Mouse (Mus musculus) liver, embryonic 13.5 days (tissue): ENCODE results near the gene Rab8a. TPM values are rescaled to one million over a fixed set of nuclear protein-coding genes. Genes with fewer than 3 reads are reported as not detected.
A peak's percentile ranks its signal among the peaks of the same experiment; 100 is the strongest.
"Not testable (repeated sequence)": the region's sequence is repeated elsewhere in the genome, so short reads cannot be mapped to it uniquely, and the experiment has no call there.

Experiments used
- ATAC-seq: fragments of 200-750 bp; cut with Nextera tagmentation; 2 replicates; pipeline ENCODE4 v1.8.0; 2017; ENCODE audit warnings: low read depth, mild to moderate bottlenecking, moderate number of reproducible peaks, moderate library complexity
- DNase-seq: peaks from one replicate; pipeline ENCODE4 v3.0.0; 2022
- H3K27ac ChIP-seq: fragments of 300-500 bp; sonication (generic); 2 replicates; pipeline ENCODE4 v1.5.1; 2015; ENCODE audit warnings: moderate library complexity, mild to moderate bottlenecking, inconsistent platforms
- H3K27me3 ChIP-seq: fragments of 300-500 bp; sonication (generic); 2 replicates; pipeline ENCODE4 v1.6.1; 2015; ENCODE audit warnings: mild to moderate bottlenecking, inconsistent platforms
- H3K36me3 ChIP-seq: fragments of 300-500 bp; sonication (generic); 2 replicates; pipeline ENCODE4 v1.6.1; 2015; ENCODE audit warnings: mild to moderate bottlenecking, inconsistent platforms
- H3K4me1 ChIP-seq: fragments of 300-500 bp; sonication (generic); replicated peaks from 2 replicates; pipeline ENCODE4 v1.6.1; 2015; ENCODE audit warnings: inconsistent platforms
- H3K4me2 ChIP-seq: fragments of 300-500 bp; sonication (generic); 2 replicates; pipeline ENCODE4 v1.6.1; 2015; ENCODE audit warnings: inconsistent platforms, mild to moderate bottlenecking, moderate library complexity
- H3K4me3 ChIP-seq: fragments of 300-500 bp; sonication (generic); replicated peaks from 2 replicates; pipeline ENCODE4 v1.5.1; 2015; ENCODE audit warnings: mild to moderate bottlenecking, inconsistent platforms
- H3K9ac ChIP-seq: fragments of 300-500 bp; sonication (generic); 2 replicates; pipeline ENCODE4 v1.6.1; 2015; ENCODE audit warnings: mild to moderate bottlenecking, inconsistent platforms
- H3K9me3 ChIP-seq: fragments of 300-500 bp; sonication (generic); replicated peaks from 2 replicates; pipeline ENCODE4 v1.6.1; 2016; ENCODE audit warnings: inconsistent platforms
- whole genome bisulfite sequencing: fragments of 180-500 bp; shearing (Covaris S2); methylation state at CpG from one replicate; pipeline ENCODE4 v1.1.7; 2015; ENCODE audit not compliant: insufficient replicate concordance; 5-methylcytosine and 5-hydroxymethylcytosine counted together
- polyA plus RNA-seq: library from polyadenylated mRNA; unstranded; fragments of >200 nt; fragmentation: Nextera tagmentation; extraction: Ambion mirVana; gene quantifications from 2 replicates; pipeline ENCODE4 v1.2.1, GENCODE M21; 2015

The Rab8a gene
- 75.4 and 97.2 TPM in 2 replicates for polyA plus RNA-seq

GRCm38 (mm10) chr8:72160707-72161697 is at the start of gene Rab8a:
TSS of gene Rab8a (plus strand) at chr8:72161200.
- no peaks in the 10 kb centered on the region for H3K9me3 ChIP-seq
- H3K27me3 ChIP-seq: no peaks in the 10 kb centered on the region
- H3K9ac ChIP-seq: peak within 1 kb of the TSS; percentile 92
- H3K4me1 ChIP-seq: peaks cover 59% of the 10 kb centered on the region
- under 1% methylated on average over 82 of the region's 82 CpGs for WGBS
- ATAC-seq (peak; percentile 96), DNase-seq (peak; percentile 99)
- H3K27ac ChIP-seq: peak within 1 kb of the TSS; percentile 91
- peaks cover 37% of the 10 kb centered on the region for H3K36me3 ChIP-seq
- peak within 1 kb of the TSS; percentile 95 for H3K4me2 ChIP-seq
- peak within 1 kb of the TSS; percentile 85 for H3K4me3 ChIP-seq

GRCm38 (mm10) chr8:72112486-72112885 is 48.5 kb upstream of the Rab8a start:
- H3K27me3 ChIP-seq: no peaks in the 10 kb centered on the region
- no peaks in the 10 kb centered on the region for H3K36me3 ChIP-seq
- H3K27ac ChIP-seq: no peak overlapping the region
- DNase-seq (no peak), ATAC-seq (no peak)
- 47% methylated on average over 3 of the region's 3 CpGs for WGBS
- no peak overlapping the region for H3K4me2 ChIP-seq
- no peaks in the 10 kb centered on the region for H3K4me1 ChIP-seq
- H3K9me3 ChIP-seq: no peaks in the 10 kb centered on the region
- no peak overlapping the region for H3K9ac ChIP-seq
- H3K4me3 ChIP-seq: no peak overlapping the region

GRCm38 (mm10) chr8:72115202-72115601 is 45.8 kb upstream of the Rab8a start:
- Histone ChIP-seq H3K4me3 (no peak overlapping the region), H3K9ac (no peak overlapping the region), H3K4me1 (no peaks in the 10 kb centered on the region), H3K27ac (no peak overlapping the region), H3K9me3 (no peaks in the 10 kb centered on the region), H3K36me3 (no peaks in the 10 kb centered on the region), H3K27me3 (no peaks in the 10 kb centered on the region), H3K4me2 (no peak overlapping the region)
- 70% methylated on average over 2 of the region's 2 CpGs for WGBS
- DNase-seq: no peak
- ATAC-seq: no peak

GRCm38 (mm10) chr8:72118616-72119015 is 42.4 kb upstream of the Rab8a start:
- 37% methylated on average over 4 of the region's 4 CpGs for WGBS
- no peaks in the 10 kb centered on the region for H3K9me3 ChIP-seq
- H3K4me3 ChIP-seq: no peak overlapping the region
- DNase-seq (no peak), ATAC-seq (no peak)
- no peak overlapping the region for H3K27ac ChIP-seq
- no peaks in the 10 kb centered on the region for H3K27me3 ChIP-seq
- H3K9ac ChIP-seq: no peak overlapping the region
- H3K4me1 ChIP-seq: no peaks in the 10 kb centered on the region
- H3K36me3 ChIP-seq: no peaks in the 10 kb centered on the region
- H3K4me2 ChIP-seq: no peak overlapping the region

- not testable (repeated sequence) for ATAC-seq
Measured at GRCm38 (mm10) chr8:72121486-72121885, 39.5 kb upstream of the Rab8a start.

GRCm38 (mm10) chr8:72121997-72122396 is 39.0 kb upstream of the Rab8a start:
- ATAC-seq: no peak
- Histone ChIP-seq H3K4me3 (no peak overlapping the region), H3K27ac (no peak overlapping the region), H3K9me3 (no peaks in the 10 kb centered on the region), H3K36me3 (no peaks in the 10 kb centered on the region), H3K9ac (no peak overlapping the region), H3K4me2 (no peak overlapping the region), H3K27me3 (no peaks in the 10 kb centered on the region), H3K4me1 (no peaks in the 10 kb centered on the region)
- DNase-seq: no peak
- 68% methylated on average over 1 of the region's 1 CpGs for WGBS

More at GRCm38 (mm10) chr8:72121486-72121885, 39.5 kb upstream of the Rab8a start:
- H3K9ac ChIP-seq, H3K36me3 ChIP-seq, H3K9me3 ChIP-seq, H3K27me3 ChIP-seq, H3K4me3 ChIP-seq, H3K27ac ChIP-seq, H3K4me2 ChIP-seq, H3K4me1 ChIP-seq, DNase-seq: not testable (repeated sequence)
- 43% methylated on average over 3 of the region's 3 CpGs for WGBS

GRCm38 (mm10) chr8:72127834-72128233 is 33.2 kb upstream of the Rab8a start:
- no peaks in the 10 kb centered on the region for H3K9me3 ChIP-seq
- no peak overlapping the region for H3K9ac ChIP-seq
- H3K4me2 ChIP-seq: no peak overlapping the region
- no peak for DNase-seq
- H3K36me3 ChIP-seq: no peaks in the 10 kb centered on the region
- H3K4me3 ChIP-seq: no peak overlapping the region
- 45% methylated on average over 1 of the region's 1 CpGs for WGBS
- H3K27ac ChIP-seq: no peak overlapping the region
- ATAC-seq: no peak
- H3K27me3 ChIP-seq: 0 out of 2 replicates have a peak, but pooled peaks cover under 1% of the 10 kb centered on the region
- peaks cover 12% of the 10 kb centered on the region; the same call in 1 of the 2 replicates for H3K4me1 ChIP-seq

- Histone ChIP-seq H3K27me3 (peaks cover 32% of the 10 kb centered on the region), H3K4me1 (peaks cover 34% of the 10 kb centered on the region), H3K36me3 (no peaks in the 10 kb centered on the region), H3K9me3 (no peaks in the 10 kb centered on the region), H3K4me2 (no peak overlapping the region), H3K4me3 (no peak overlapping the region), H3K27ac (no peak overlapping the region), H3K9ac (no peak overlapping the region)
- ATAC-seq: no peak
- WGBS: 37% methylated on average over 2 of the region's 2 CpGs
- DNase-seq: no peak
Measured at GRCm38 (mm10) chr8:72131251-72131650, 29.7 kb upstream of the Rab8a start.

GRCm38 (mm10) chr8:72131901-72132300 is 29.1 kb upstream of the Rab8a start:
- no peaks in the 10 kb centered on the region for H3K9me3 ChIP-seq
- no peak overlapping the region for H3K9ac ChIP-seq
- DNase-seq (no peak), ATAC-seq (no peak)
- no peak overlapping the region for H3K27ac ChIP-seq
- H3K27me3 ChIP-seq: peaks cover 38% of the 10 kb centered on the region
- H3K4me1 ChIP-seq: peaks cover 40% of the 10 kb centered on the region
- WGBS: 52% methylated on average over 2 of the region's 2 CpGs
- H3K4me2 ChIP-seq: no peak overlapping the region
- no peaks in the 10 kb centered on the region for H3K36me3 ChIP-seq
- no peak overlapping the region for H3K4me3 ChIP-seq

- Histone ChIP-seq H3K9me3 (no peaks in the 10 kb centered on the region), H3K27me3 (peaks cover 42% of the 10 kb centered on the region), H3K27ac (no peak overlapping the region), H3K4me2 (no peak overlapping the region), H3K4me3 (no peak overlapping the region), H3K9ac (no peak overlapping the region), H3K36me3 (no peaks in the 10 kb centered on the region), H3K4me1 (peaks cover 45% of the 10 kb centered on the region)
- WGBS: 53% methylated on average over 1 of the region's 1 CpGs
- DNase-seq: no peak
- no peak for ATAC-seq
Measured at GRCm38 (mm10) chr8:72132417-72132816, 28.6 kb upstream of the Rab8a start.

- 41% methylated on average over 1 of the region's 1 CpGs for WGBS
- ATAC-seq: no peak
- H3K27ac ChIP-seq: no peak overlapping the region; the same call in 1 of the 2 replicates
- no peaks in the 10 kb centered on the region for H3K36me3 ChIP-seq
- DNase-seq: no peak
- H3K27me3 ChIP-seq: peaks cover 46% of the 10 kb centered on the region
- H3K4me2 ChIP-seq: no peak overlapping the region
- H3K4me1 ChIP-seq: peaks cover 49% of the 10 kb centered on the region
- H3K9ac ChIP-seq: no peak overlapping the region
- no peaks in the 10 kb centered on the region for H3K9me3 ChIP-seq
- no peak overlapping the region for H3K4me3 ChIP-seq
Measured at GRCm38 (mm10) chr8:72132891-72133290, 28.1 kb upstream of the Rab8a start.
